Mouse (Mus musculus): ENCODE measurements around the gene Exoc6b. TPM values are rescaled to one million over a fixed set of nuclear protein-coding genes. Genes with fewer than 3 reads are reported as not detected.

The Exoc6b gene
- polyA plus RNA-seq, 1 experiment, result 9.3 TPM

DNA sequence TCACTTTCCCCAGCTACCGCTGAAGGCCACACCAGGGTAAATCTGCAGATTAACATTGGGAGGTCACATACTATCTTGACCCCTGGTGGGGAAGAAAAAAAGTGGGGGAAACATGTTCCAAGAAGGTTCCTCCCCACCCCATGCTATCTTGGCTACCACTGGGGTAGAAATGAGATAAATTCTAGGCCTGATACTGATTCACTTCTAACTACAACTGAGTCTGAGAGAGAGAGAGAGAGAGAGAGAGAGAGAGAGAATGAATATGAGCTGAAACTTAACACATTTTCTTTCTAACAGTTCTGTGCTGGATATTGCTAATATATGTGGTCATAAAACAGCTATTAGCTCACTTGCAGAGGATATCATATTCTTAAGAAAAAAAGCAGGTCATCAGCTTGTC is 184.2 kb downstream of the Exoc6b start:
- H3ac ChIP-seq (ENCODE audit: control insufficient read depth, insufficient read length), result no peak overlapping the region
- no peaks in the 10 kb centered on the region for H3K79me2 ChIP-seq (ENCODE audit: control insufficient read depth, insufficient read depth)
- no peak overlapping the region for H3K4me2 ChIP-seq (ENCODE audit: low read depth)
- H3K27me3 ChIP-seq (ENCODE audit: control insufficient read depth, insufficient read depth, insufficient read length), result no peaks in the 10 kb centered on the region
- H3K4me3 ChIP-seq, result no peak overlapping the region
- no peaks in the 10 kb centered on the region for H3K36me3 ChIP-seq (ENCODE audit: control insufficient read depth, insufficient read depth)
- TF ChIP-seq E2F4 (IDR thresholded peaks at IDR 0.05; ENCODE audit: insufficient read depth), result no peak
- TF ChIP-seq MYOD1 (IDR thresholded peaks at IDR 0.05; ENCODE audit: control insufficient read depth in 1 of 3, insufficient read length in 2 of 3, low read depth in 2 of 3), result no peak
- TF ChIP-seq USF1 (IDR thresholded peaks at IDR 0.05; ENCODE audit: low read depth), result no peak
- no peak for TF ChIP-seq MYOG (IDR thresholded peaks at IDR 0.05; ENCODE audit: control insufficient read depth in 1 of 3, insufficient read depth in 1 of 3, insufficient read length in 2 of 3, low read depth in 2 of 3)
- no peak for TF ChIP-seq TCF12 (IDR thresholded peaks at IDR 0.05; ENCODE audit: insufficient read depth, poor library complexity, severe bottlenecking)
- no peak for TF ChIP-seq REST (IDR thresholded peaks at IDR 0.05; ENCODE audit: insufficient read depth, insufficient read length)
- TF ChIP-seq POLR2AphosphoS2 (IDR thresholded peaks at IDR 0.05; ENCODE audit: insufficient read length, low read depth), result no peak
- no peak for TF ChIP-seq SRF (IDR thresholded peaks at IDR 0.05; ENCODE audit: control insufficient read depth, insufficient read length, low read depth)
- TF ChIP-seq TCF3 (IDR thresholded peaks at IDR 0.05; ENCODE audit: insufficient read length, low read depth), result no peak
- no peak for TF ChIP-seq MAX (IDR thresholded peaks at IDR 0.05; ENCODE audit: low read depth)
- no peak for TF ChIP-seq CEBPB (IDR thresholded peaks at IDR 0.05; ENCODE audit: insufficient read depth, poor library complexity, severe bottlenecking)
- TF ChIP-seq POLR2A (IDR thresholded peaks at IDR 0.05; ENCODE audit: insufficient read length, low read depth), result no peak

DNA sequence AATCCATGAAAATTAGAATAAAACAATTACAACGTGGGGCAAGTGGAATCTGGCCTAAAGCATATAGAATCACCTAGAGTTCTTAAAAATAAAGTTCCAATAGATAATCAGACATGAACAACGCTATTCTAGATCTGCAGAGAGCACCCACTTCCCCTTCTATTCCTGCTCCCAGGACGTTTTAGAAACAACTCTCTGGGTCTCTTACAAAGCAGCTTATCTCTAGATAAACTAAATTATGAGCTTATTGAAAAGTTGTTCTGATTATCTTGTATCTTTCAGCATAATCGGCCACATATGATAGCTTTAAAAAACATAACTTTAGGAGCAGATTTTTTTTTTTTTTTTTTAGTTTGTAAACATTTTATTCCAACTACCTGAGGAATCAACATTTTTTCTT is 185.6 kb downstream of the Exoc6b start:
- TF ChIP-seq E2F4 (IDR thresholded peaks at IDR 0.05; ENCODE audit: insufficient read depth), result no peak
- TF ChIP-seq TCF3 (IDR thresholded peaks at IDR 0.05; ENCODE audit: insufficient read length, low read depth), result no peak
- no peak for TF ChIP-seq REST (IDR thresholded peaks at IDR 0.05; ENCODE audit: insufficient read depth, insufficient read length)
- no peak for TF ChIP-seq POLR2A (IDR thresholded peaks at IDR 0.05; ENCODE audit: insufficient read length, low read depth)
- TF ChIP-seq MYOD1 (IDR thresholded peaks at IDR 0.05; ENCODE audit: control insufficient read depth in 1 of 3, insufficient read length in 2 of 3, low read depth in 2 of 3), result no peak
- no peak for TF ChIP-seq TCF12 (IDR thresholded peaks at IDR 0.05; ENCODE audit: insufficient read depth, poor library complexity, severe bottlenecking)
- no peak for TF ChIP-seq MAX (IDR thresholded peaks at IDR 0.05; ENCODE audit: low read depth)
- no peak for TF ChIP-seq MYOG (IDR thresholded peaks at IDR 0.05; ENCODE audit: control insufficient read depth in 1 of 3, insufficient read depth in 1 of 3, insufficient read length in 2 of 3, low read depth in 2 of 3)
- TF ChIP-seq SRF (IDR thresholded peaks at IDR 0.05; ENCODE audit: control insufficient read depth, insufficient read length, low read depth), result no peak
- no peak for TF ChIP-seq POLR2AphosphoS2 (IDR thresholded peaks at IDR 0.05; ENCODE audit: insufficient read length, low read depth)
- TF ChIP-seq CEBPB (IDR thresholded peaks at IDR 0.05; ENCODE audit: insufficient read depth, poor library complexity, severe bottlenecking), result no peak
- TF ChIP-seq USF1 (IDR thresholded peaks at IDR 0.05; ENCODE audit: low read depth), result no peak
- Histone ChIP-seq H3K4me2 (ENCODE audit: low read depth) (no peak overlapping the region), H3K79me2 (ENCODE audit: control insufficient read depth, insufficient read depth) (no peaks in the 10 kb centered on the region), H3ac (ENCODE audit: control insufficient read depth, insufficient read length) (no peak overlapping the region), H3K36me3 (ENCODE audit: control insufficient read depth, insufficient read depth) (no peaks in the 10 kb centered on the region), H3K4me3 (no peak overlapping the region), H3K27me3 (ENCODE audit: control insufficient read depth, insufficient read depth, insufficient read length) (no peaks in the 10 kb centered on the region)

- H3K4me3 ChIP-seq, result no peak overlapping the region
- H3K79me2 ChIP-seq (ENCODE audit: control insufficient read depth, insufficient read depth), result no peaks in the 10 kb centered on the region
Observed at GRCm38 (mm10) chr6:84882663-84883517, 186.4 kb downstream of the Exoc6b start.

DNA sequence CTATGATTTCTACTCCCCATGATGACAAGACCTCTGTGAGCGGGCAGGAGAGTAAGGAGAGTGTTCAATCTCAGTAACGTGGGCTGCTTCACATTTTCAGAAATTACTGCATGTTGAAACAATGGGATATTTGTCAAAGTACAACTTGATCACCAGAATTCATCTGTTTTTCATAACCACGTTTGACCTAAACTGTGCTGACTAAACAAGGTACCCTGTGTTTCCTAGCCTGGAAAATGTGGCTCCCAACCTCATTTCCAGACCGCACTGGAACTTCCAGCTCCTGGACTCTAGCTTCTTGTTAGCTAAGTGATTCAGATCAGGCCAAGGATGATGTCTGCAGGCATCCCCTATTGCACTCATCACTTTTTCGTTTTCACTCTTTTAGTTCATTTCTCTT is 193.4 kb downstream of the Exoc6b start:
- no peaks in the 10 kb centered on the region for H3K79me2 ChIP-seq (ENCODE audit: control insufficient read depth, insufficient read depth)
- H3K36me3 ChIP-seq (ENCODE audit: control insufficient read depth, insufficient read depth), result no peaks in the 10 kb centered on the region
- no peaks in the 10 kb centered on the region for H3K27me3 ChIP-seq (ENCODE audit: control insufficient read depth, insufficient read depth, insufficient read length)
- no peak overlapping the region for H3ac ChIP-seq (ENCODE audit: control insufficient read depth, insufficient read length)
- no peak for TF ChIP-seq MAX (IDR thresholded peaks at IDR 0.05; ENCODE audit: low read depth)
- no peak for TF ChIP-seq USF1 (IDR thresholded peaks at IDR 0.05; ENCODE audit: low read depth)
- TF ChIP-seq E2F4 (IDR thresholded peaks at IDR 0.05; ENCODE audit: insufficient read depth), result no peak
- no peak for TF ChIP-seq POLR2AphosphoS2 (IDR thresholded peaks at IDR 0.05; ENCODE audit: insufficient read length, low read depth)
- no peak overlapping the region for H3K4me3 ChIP-seq
- no peak overlapping the region for H3K4me2 ChIP-seq (ENCODE audit: low read depth)

More at GRCm38 (mm10) chr6:84882663-84883517, 186.4 kb downstream of the Exoc6b start:
- Histone ChIP-seq H3ac (ENCODE audit: control insufficient read depth, insufficient read length) (no peak overlapping the region), H3K27me3 (ENCODE audit: control insufficient read depth, insufficient read depth, insufficient read length) (no peaks in the 10 kb centered on the region), H3K36me3 (ENCODE audit: control insufficient read depth, insufficient read depth) (no peaks in the 10 kb centered on the region), H3K4me2 (ENCODE audit: low read depth) (no peak overlapping the region)
- TF ChIP-seq POLR2A (IDR thresholded peaks at IDR 0.05; ENCODE audit: insufficient read length, low read depth), result no peak
- TF ChIP-seq SRF (IDR thresholded peaks at IDR 0.05; ENCODE audit: control insufficient read depth, insufficient read length, low read depth), result no peak
- no peak for TF ChIP-seq TCF3 (IDR thresholded peaks at IDR 0.05; ENCODE audit: insufficient read length, low read depth)
- no peak for TF ChIP-seq MYOG (IDR thresholded peaks at IDR 0.05; ENCODE audit: control insufficient read depth in 1 of 3, insufficient read depth in 1 of 3, insufficient read length in 2 of 3, low read depth in 2 of 3)
- TF ChIP-seq REST (IDR thresholded peaks at IDR 0.05; ENCODE audit: insufficient read depth, insufficient read length), result no peak
- TF ChIP-seq USF1 (IDR thresholded peaks at IDR 0.05; ENCODE audit: low read depth), result no peak
- no peak for TF ChIP-seq TCF12 (IDR thresholded peaks at IDR 0.05; ENCODE audit: insufficient read depth, poor library complexity, severe bottlenecking)
- TF ChIP-seq E2F4 (IDR thresholded peaks at IDR 0.05; ENCODE audit: insufficient read depth), result no peak
- TF ChIP-seq MAX (IDR thresholded peaks at IDR 0.05; ENCODE audit: low read depth), result no peak
- no peak for TF ChIP-seq CEBPB (IDR thresholded peaks at IDR 0.05; ENCODE audit: insufficient read depth, poor library complexity, severe bottlenecking)
- TF ChIP-seq POLR2AphosphoS2 (IDR thresholded peaks at IDR 0.05; ENCODE audit: insufficient read length, low read depth), result no peak
- TF ChIP-seq MYOD1 (IDR thresholded peaks at IDR 0.05; ENCODE audit: control insufficient read depth in 1 of 3, insufficient read length in 2 of 3, low read depth in 2 of 3), result no peak

Measured in myocyte (in vitro differentiated cells).